Mouse (Mus musculus): ENCODE results near the gene Rbm47.
"Not testable (repeated sequence)": the region's sequence is repeated elsewhere in the genome, so short reads cannot be mapped to it uniquely, and the experiment has no call there.

Gene Rbm47

DNA sequence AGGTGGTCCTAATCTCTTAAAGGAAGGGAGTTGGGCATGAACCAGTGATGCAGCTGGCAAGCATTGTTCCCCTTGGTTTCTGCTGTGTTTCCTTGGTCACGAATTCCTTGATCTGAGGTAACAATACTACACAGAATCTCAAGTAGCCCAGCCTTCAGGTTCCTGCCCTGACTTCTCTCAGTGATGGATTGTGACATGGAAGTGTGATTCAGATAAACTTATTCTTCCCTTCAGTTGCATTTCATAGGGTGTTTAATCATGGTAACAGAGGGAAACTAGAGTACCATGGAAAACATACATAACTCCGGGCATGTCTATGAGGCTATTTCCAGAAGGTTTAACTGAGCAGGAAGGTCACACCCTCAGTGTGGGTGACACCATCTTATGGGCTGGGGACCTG is at the start of gene Rbm47:
Gene Rbm47, minus strand, starts transcription at position 101 of the 400 bp plus-strand sequence.
- in situ Hi-C loops (cut with MboI, MseI), result no loop called here

- in situ Hi-C loops (cut with MboI, MseI), result no loop called here
These were observed 47.7 kb upstream of the Rbm47 start for GRCm38 (mm10) chr5:66220620-66221019.

- in situ Hi-C loops (cut with MboI, MseI), result no loop called here
These were observed 46.8 kb upstream of the Rbm47 start for GRCm38 (mm10) chr5:66219692-66220091.

DNA sequence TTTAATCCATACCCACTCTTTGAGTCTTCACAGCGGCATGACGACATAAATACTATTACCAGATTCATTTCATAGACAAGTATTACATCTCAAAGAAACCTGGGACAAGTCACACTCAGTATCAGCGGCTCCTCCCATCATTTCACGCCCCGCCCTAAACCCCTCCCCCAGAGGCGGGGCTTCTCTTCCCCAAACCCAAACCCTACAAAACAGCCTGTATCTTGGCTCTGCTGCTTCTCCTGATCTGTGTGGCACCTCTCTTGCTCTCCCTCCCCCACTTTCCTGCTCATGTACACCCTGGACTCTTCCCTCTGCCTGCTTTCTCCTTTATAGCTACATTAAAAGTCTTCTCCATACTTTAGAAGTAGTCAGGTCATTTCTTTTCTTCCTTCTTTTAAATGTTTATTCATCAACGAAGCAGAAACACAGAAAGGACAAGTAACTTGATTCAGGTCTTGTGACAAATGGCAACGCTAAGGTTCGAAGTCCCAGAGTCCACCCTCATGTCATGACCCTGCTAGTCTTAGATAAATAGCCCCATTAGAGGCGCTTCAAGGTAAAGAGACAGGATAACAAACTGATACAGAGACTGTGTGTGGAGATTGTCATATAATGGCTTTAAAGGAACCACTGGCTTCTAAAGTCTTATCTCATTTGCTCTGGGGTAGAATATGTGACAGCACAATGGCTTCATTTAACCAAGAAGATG is 42.8 kb upstream of the Rbm47 start:
- in situ Hi-C loops (cut with MboI, MseI), result no loop called here

DNA sequence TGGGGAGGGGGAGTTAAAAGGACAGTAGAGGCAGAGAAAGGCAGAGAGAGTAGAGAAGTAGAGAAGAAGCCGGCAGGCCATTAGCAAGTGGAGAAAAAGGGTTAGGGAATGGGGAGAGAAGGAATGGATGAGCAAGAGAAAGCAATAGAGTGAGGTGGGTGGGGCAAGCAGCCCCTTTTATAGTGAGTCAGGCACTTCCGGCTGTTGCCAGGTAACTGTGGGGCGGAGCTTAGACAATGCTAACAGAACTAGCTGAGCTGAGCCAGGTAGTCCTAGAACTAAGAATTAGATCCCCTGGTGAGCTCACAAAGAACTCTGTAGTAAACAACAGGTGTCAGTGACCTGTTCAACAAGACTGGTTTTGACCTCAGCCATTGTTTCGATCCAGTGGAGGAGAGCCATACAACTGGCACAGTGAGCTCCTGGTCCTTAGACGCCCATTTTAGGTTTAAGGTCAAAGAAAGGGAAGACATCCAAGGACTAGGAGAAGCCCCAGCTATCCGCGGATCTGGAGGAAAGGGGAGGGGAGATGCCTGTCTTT is 41.5 kb upstream of the Rbm47 start:
- in situ Hi-C loops (cut with MboI, MseI), result no loop called here

DNA sequence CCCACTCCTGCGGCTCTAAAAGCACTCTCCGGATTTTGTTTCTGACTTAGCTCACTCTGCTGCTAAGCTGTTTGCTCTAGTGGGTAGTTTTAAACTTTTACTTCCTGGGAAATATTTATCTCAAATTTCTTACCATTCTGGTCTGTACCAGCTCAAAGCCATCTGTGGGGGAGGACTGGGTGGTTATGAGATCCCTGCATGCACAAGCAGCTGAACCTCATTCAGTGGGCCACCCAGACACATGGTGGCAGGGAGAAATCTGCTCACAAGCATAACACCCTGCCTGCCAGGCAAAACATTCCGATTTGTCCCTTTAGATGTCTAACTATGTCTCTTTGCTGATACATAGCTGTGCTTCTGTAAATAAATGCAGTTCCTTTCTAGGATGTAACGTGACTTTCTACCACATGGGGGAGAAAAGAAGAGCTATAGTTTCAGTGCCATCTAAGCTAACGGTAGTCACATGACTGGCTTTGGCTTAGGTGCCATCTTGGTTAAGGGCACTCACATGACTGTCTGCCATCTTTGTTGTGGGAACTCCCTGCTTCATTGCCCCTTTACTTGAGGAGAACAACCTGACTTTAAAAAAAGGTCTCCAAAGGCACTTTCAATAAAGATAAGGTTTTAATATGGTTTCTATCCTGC is 36.7 kb upstream of the Rbm47 start:
- in situ Hi-C loops (cut with MboI, MseI), result no loop called here

DNA sequence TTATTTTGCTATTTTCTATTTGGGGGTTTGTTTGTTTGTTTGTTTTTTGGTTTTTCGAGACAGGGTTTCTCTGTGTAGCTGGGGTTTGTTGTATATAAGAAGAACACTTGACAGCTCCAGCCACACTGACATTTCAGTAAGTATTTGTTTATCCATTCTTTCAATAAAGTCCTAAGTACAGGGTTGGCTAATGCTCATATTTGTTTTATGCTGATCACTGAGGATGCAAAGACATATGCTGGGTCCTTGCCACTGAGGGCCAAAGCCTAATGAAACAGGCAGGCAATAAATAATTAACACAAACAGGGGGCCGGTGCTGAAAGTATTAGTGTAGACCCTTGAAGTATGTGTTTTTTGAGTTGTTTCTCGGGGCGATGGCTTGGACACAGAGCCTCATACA is 32.0 kb upstream of the Rbm47 start:
- in situ Hi-C loops (cut with MboI, MseI), result no loop called here

DNA sequence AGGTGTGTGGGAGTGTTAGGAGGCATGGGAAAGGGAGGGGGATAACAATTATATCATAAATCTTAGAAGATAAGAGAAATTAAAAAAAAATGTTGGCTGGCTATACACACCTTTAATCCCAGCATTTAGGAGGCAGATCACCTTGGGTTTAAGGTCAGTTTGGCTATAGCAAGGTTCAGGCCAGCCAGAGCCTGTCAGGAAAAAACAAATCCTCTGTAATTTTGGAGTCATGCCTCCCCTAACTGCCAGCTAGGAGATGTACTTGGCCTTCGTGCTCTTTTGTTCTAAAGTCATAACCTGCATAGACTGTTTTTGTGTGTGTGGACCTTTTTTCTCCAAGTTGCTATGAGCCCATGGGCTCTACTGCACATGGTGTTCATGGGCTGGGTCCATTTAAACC is 30.5 kb upstream of the Rbm47 start:
- in situ Hi-C loops (cut with MboI, MseI), result no loop called here

GRCm38 (mm10) chr5:66200044-66200443 is 27.1 kb upstream of the Rbm47 start:
- in situ Hi-C loops (cut with MboI, MseI), result no loop called here

- in situ Hi-C loops (cut with MboI, MseI), result no loop called here
These were observed 22.4 kb upstream of the Rbm47 start for GRCm38 (mm10) chr5:66195323-66195722.

- in situ Hi-C loops (cut with MboI, MseI), result loop anchor here (5.0 kb wide), 1 partner anchor 39 kb away; no protein-coding TSS in a partner anchor
These were observed 20.4 kb upstream of the Rbm47 start for GRCm38 (mm10) chr5:66193218-66193846.

GRCm38 (mm10) chr5:66191185-66191503 is 18.2 kb upstream of the Rbm47 start:
- in situ Hi-C loops (cut with MboI, MseI), result loop anchor here (5.0 kb wide), 1 partner anchor 41 kb away; no protein-coding TSS in a partner anchor

GRCm38 (mm10) chr5:66190481-66191184 is 17.7 kb upstream of the Rbm47 start:
- in situ Hi-C loops (cut with MboI, MseI), result loop anchor here (5.0 kb wide), 1 partner anchor 42 kb away; no protein-coding TSS in a partner anchor

- in situ Hi-C loops (cut with MboI, MseI), result not testable (repeated sequence)
These were observed 15.7 kb upstream of the Rbm47 start for GRCm38 (mm10) chr5:66188591-66188990.

- in situ Hi-C loops (cut with MboI, MseI), result no loop called here
These were observed 9.2 kb upstream of the Rbm47 start for GRCm38 (mm10) chr5:66182156-66182555.

- in situ Hi-C loops (cut with MboI, MseI), result no loop called here
These were observed 1.4 kb upstream of the Rbm47 start for GRCm38 (mm10) chr5:66174160-66174837.

DNA sequence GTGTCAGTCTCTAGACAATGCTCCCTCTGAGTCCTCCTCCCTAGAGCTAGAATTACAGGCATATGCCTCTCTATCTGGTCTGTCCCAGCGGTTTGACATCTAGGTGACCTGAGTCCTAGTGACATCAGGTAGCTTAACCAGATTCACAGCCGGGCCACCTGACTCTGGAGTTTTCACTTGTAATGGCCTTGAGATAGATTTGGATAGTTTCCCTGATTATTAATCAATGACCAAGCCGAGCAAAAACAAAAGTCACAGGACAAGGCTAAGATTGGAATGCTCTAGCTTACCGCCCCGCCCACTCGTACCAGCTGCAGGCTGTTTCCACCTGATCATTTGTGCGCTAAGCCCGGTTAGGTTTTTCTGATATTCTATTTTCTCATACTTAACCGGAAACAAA is 2.3 kb downstream of the Rbm47 start:
- in situ Hi-C loops (cut with MboI, MseI), result no loop called here

DNA sequence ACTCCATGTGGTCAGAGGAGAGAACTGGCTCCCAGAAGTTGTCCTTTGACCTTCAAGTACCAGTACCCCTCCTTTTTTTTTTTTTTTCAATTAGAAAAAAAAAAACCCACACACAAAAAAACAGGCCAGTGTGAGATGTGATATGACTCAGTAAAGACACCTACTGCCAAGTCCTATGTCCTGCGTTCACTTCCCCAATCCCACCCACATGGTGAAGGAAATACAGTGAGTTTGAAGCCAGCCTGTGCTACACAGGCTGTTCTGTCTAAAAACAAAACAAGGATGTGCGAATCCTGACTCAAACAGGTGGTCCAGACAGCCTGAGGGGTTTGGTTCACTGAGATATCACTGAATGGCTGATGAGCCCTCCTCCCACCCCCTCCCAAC is 3.8 kb downstream of the Rbm47 start:
- in situ Hi-C loops (cut with MboI, MseI), result no loop called here

DNA sequence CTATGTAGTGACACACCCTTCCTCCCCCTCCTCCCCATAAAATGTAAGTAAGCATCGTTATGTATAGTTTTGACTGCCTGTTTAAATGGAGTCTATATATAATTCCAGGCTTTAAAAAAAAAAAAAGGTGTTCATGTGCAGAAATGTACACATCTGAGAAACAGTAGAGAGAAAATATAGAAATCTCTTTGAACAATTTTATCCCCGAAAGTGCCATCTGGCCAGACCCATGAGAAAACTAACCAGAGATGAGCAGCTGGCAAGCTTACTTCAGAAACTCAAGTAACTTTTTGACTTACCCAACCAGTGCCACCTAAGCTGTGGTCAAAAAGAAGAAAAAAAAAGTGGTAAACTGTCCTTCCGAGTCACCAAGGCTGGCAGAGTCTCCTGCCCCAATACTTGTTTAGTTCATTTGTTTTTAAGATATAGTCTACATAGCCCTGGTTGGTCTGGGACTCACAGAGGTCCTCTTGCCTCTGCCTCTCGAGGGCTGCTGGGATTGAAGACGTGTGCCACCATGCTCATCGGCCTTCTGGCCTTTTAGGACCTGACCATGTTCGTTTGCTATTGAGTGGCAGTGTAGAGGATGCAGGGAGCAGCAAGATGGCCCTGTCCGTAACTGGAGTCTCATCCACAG is 4.3 kb downstream of the Rbm47 start:
- in situ Hi-C loops (cut with MboI, MseI), result no loop called here

DNA sequence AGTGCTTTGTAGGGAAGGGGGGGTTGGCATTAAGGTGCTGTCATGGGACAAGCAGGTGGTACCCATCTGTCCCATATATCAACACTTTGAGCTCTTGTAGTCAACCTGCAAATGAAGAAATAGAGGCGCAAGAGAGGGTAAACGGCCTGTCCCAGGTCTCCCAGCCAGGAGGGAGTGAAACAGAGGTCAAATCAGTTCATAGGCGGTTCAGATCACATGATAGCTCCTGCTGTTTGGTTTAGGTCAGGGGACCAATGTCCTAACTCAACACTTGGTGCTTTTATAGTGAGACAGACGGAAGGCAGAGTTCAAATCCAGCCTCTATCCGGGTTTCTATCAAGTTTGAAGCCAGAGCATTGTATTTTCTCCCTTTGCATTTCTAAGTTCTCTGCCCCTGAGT is 6.0 kb downstream of the Rbm47 start:
- in situ Hi-C loops (cut with MboI, MseI), result no loop called here

DNA sequence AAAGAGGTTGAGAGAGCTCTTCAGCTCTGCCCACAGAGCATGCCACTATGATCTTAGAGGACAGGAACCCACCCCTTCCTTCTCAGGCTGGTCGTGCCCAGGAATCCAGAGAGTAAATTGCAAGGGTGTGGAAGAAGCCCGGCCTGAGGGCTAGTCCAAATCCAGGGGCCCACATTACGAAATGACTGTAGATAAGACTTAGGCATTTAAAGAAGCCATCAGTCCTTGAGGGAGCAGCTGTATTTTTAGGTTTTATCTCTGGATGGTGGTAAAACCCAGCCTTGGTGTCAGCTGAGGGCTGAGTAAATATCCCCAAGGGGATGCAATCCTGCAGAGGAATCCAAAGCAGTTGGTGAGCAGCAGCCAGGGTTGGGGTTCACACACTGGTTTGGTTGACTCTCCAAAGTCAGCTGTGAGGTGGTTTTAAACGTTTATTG is 6.7 kb downstream of the Rbm47 start:
- in situ Hi-C loops (cut with MboI, MseI), result no loop called here

All from T-helper 1 cell (primary cell).